ENCODE assay signal across 25 mouse cellular contexts in genomic region chr10:44450108-44450507, GRCm38 (mm10).
"Had no signal": no experiment of that assay in that cellular context is flagged by ENCODE, and none has a peak within 500 bp of the region (broad histone marks: within the 10 kb centered on the region; RNA-seq: fewer than 3 reads in every experiment).

No protein-coding gene starts in this region.

- H3K9me3 ChIP-seq: limb, embryonic 10.5 days; limb, embryonic 13.5 days; liver, embryonic 12.5 days; liver, embryonic 15.5 days; lung, embryonic 15.5 days; midbrain, embryonic 12.5 days; midbrain, embryonic 15.5 days; neural tube, embryonic 12.5 days; neural tube, embryonic 15.5 days; stomach, embryonic 15.5 days had no signal

- H3K27me3 ChIP-seq: lung, embryonic 15.5 days; midbrain, embryonic 15.5 days; neural tube, embryonic 12.5 days; neural tube, embryonic 15.5 days; stomach, embryonic 15.5 days had no signal

- H3K9ac ChIP-seq: limb, embryonic 13.5 days; liver, embryonic 12.5 days; liver, embryonic 15.5 days; lung, embryonic 15.5 days; midbrain, embryonic 12.5 days; midbrain, embryonic 15.5 days; neural tube, embryonic 12.5 days; neural tube, embryonic 15.5 days; stomach, embryonic 15.5 days had no signal

- H3K4me2 ChIP-seq: limb, embryonic 13.5 days; liver, embryonic 12.5 days; liver, embryonic 15.5 days; lung, embryonic 15.5 days; midbrain, embryonic 12.5 days; midbrain, embryonic 15.5 days; neural tube, embryonic 12.5 days; neural tube, embryonic 15.5 days; stomach, embryonic 15.5 days had no signal

- H3K4me3 ChIP-seq: left cerebral cortex, adult 2 months; limb, embryonic 10.5 days; limb, embryonic 13.5 days; liver, embryonic 12.5 days; liver, embryonic 15.5 days; lung, embryonic 15.5 days; midbrain, embryonic 12.5 days; midbrain, embryonic 15.5 days; neural tube, embryonic 12.5 days; neural tube, embryonic 15.5 days; stomach, embryonic 15.5 days had no signal

- H3K4me1 ChIP-seq: midbrain, embryonic 15.5 days; neural tube, embryonic 12.5 days; neural tube, embryonic 15.5 days had no signal

- H3K36me3 ChIP-seq: limb, embryonic 10.5 days; limb, embryonic 13.5 days; liver, embryonic 12.5 days; liver, embryonic 15.5 days; lung, embryonic 15.5 days; midbrain, embryonic 12.5 days; midbrain, embryonic 15.5 days; neural tube, embryonic 12.5 days; neural tube, embryonic 15.5 days; stomach, embryonic 15.5 days had no signal

- DNase-seq: kidney, adult 18-20 months; kidney, postnatal 10 days; kidney, postnatal 36 days; layer of hippocampus, postnatal 36 days; liver; lung, adult 18-20 months; lung, postnatal 10 days; lung, postnatal 36 days; right cerebral cortex, adult 18-20 months; right cerebral cortex, postnatal 14 days; right cerebral cortex, postnatal 4 days; spleen, adult 18-20 months; thymus, adult 18-20 months; thymus, postnatal 36 days had no signal

- ATAC-seq: liver, embryonic 12.5 days; midbrain, embryonic 15.5 days had no signal

- H3K27ac ChIP-seq: left cerebral cortex, adult 2 months; limb, embryonic 10.5 days; limb, embryonic 13.5 days; liver, embryonic 12.5 days; liver, embryonic 15.5 days; lung, embryonic 15.5 days; midbrain, embryonic 12.5 days; midbrain, embryonic 15.5 days; neural tube, embryonic 12.5 days; neural tube, embryonic 15.5 days; stomach, embryonic 15.5 days had no signal
